ENCODE assay signal across 8 mouse cellular contexts in the genomic region with DNA sequence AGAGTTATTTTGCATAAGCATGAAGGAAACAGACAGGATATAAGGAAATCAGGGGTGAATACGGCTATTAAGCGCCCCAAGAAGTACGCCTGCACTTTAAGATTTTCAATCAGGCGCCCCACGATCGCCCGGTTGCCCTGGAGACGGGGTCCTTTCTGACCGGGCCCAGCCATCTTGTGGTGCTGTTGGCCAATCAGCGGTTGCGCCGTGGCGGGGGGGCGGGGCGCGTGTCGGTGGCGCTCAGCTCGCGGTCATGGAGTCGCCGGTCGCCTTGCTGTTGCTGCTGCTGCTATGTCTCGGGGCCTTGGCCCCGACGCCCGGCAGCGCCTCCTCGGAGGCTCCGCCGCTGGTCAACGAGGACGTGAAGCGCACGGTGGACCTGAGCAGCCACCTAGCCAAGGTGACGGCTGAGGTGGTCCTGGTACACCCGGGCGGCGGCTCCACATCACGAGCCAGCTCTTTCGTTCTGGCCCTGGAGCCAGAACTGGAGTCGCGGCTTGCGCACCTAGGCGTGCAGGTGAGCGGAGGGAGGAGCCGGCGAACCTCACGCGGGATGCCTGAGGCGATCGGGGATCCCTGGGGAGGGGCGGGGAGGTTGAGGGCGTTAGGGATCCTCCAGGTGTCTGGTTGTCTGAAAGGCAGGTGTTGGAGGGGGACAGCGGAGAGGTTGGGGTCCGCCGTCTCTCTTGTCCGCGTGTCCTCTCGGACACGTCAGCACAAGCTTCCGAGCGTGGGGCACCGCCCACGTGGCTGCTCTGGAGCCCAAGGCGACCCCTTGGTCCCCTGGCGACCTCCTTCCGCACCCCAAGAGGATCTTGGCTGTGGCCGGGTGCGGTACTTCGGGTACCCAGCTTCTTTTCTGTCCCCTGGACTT. TPM values are rescaled to one million over a fixed set of nuclear protein-coding genes. Genes with fewer than 3 reads are reported as not detected.
DNase-seq lines count a peak whose midpoint lies in the region; ATAC-seq and TF ChIP-seq lines count a peak whose summit lies in the region.

Gene Rpn1, plus strand, starts transcription at position 205 of the 874 bp plus-strand sequence.

- peak; percentile 95 for DNase-seq in ES-CJ7 (ENCODE audit: low read depth, low spot score)
- DNase-seq in cerebellum, adult 11 months, result peak; percentile 93
- DNase-seq in heart, postnatal 25 days (ENCODE audit: low spot score), result peak; percentile 93
- DNase-seq in layer of hippocampus, adult 18-20 months (ENCODE audit: low spot score in 2 of 2), result peak; percentile 95 to 98
- peak; percentile 97 for DNase-seq in lung, adult 2 months
- peak; percentile 93 to 94 for DNase-seq in thymus, adult 18-20 months

- TF ChIP-seq POLR2A in lung, adult 2 months (IDR thresholded peaks at IDR 0.05; ENCODE audit: borderline replicate concordance, extremely low read depth, low read depth, low read length), result peak; percentile 60; the same call in 1 of the 2 replicates

- peaks cover 29% of the 10 kb centered on the region for H3K4me1 ChIP-seq in forebrain, embryonic 15.5 days
- peaks cover 7% of the 10 kb centered on the region for H3K4me1 ChIP-seq in lung, adult 2 months (ENCODE audit: control insufficient read depth, insufficient read depth, low read length)

- no peak for TF ChIP-seq CTCF in lung, adult 2 months (IDR thresholded peaks at IDR 0.05; ENCODE audit: insufficient read depth, low read length)

- peak; percentile 97 for ATAC-seq in forebrain, embryonic 15.5 days (replicated peaks)
- ATAC-seq in neutrophil, adult 5-6 weeks (ENCODE audit: extremely low read depth, insufficient number of reproducible peaks, low FRiP score, poor library complexity, severe bottlenecking), result peak; percentile 96

- intact Hi-C loops in heart, postnatal 25 days (cut with DNase I), result loop anchor here (5.0 kb wide), 1 partner anchor 37 kb away; the partner anchor contains the start of gene Rab7

- H3K9ac ChIP-seq in forebrain, embryonic 15.5 days (replicated peaks), result peak within 1 kb of the TSS; percentile 97

- peak within 1 kb of the TSS; percentile 100 for H3K4me3 ChIP-seq in forebrain, embryonic 15.5 days
- peak within 1 kb of the TSS; percentile 94 for H3K4me3 ChIP-seq in lung, adult 2 months (replicated peaks; ENCODE audit: extremely low read depth, low read depth, low read length)

- under 1% methylated on average over 71 of the region's 71 CpGs for WGBS in forebrain, embryonic 15.5 days
- WGBS in lung, adult 2 months, result under 1% methylated on average over 71 of the region's 71 CpGs

- peaks cover 4% of the 10 kb centered on the region; the same call in 1 of the 2 replicates for H3K27me3 ChIP-seq in forebrain, embryonic 15.5 days

- H3K36me3 ChIP-seq in forebrain, embryonic 15.5 days, result peaks cover 3% of the 10 kb centered on the region; the same call in 1 of the 2 replicates

- H3K9me3 ChIP-seq in forebrain, embryonic 15.5 days, result no peaks in the 10 kb centered on the region

- H3K27ac ChIP-seq in forebrain, embryonic 15.5 days (replicated peaks), result peak within 1 kb of the TSS; percentile 76

- peak within 1 kb of the TSS; percentile 96 for H3K4me2 ChIP-seq in forebrain, embryonic 15.5 days (replicated peaks)

RNA-seq across cellular contexts. Expression of gene Rpn1, which starts in this region (rescaled TPM):
- polyA plus RNA-seq in forebrain, embryonic 15.5 days (2015; fragmentation: Nextera tagmentation; extraction: Ambion mirVana), result 246 and 262 TPM in 2 replicates
- 100 to 1,000 TPM in 1 of 2 experiments, 10 to 100 TPM in 1; 95.7 to 115 TPM for total RNA-seq in heart, postnatal 25 days (2021)
- total RNA-seq in layer of hippocampus, adult 18-20 months (2021), result 100 to 1,000 TPM; 169 to 184 TPM
- polyA plus RNA-seq in lung, adult 2 months (2012; rRNA removed), result 127 and 179 TPM in 2 replicates
- 56.1 and 60.4 TPM in 2 replicates for total RNA-seq in neutrophil, adult 5-6 weeks (2017)

Comparison
In these comparisons a context has a peak if more than half of its experiments do, and no peak if none do; other contexts are left out.
1. Peak in every context shown above with its lines: DNase-seq, ATAC-seq, H3K4me3 ChIP-seq and H3K27ac ChIP-seq.